Mouse (Mus musculus): Measurements from ENCODE around the gene Hoxc4. TPM values are rescaled to one million over a fixed set of nuclear protein-coding genes. Genes with fewer than 3 reads are reported as not detected.

The Hoxc4 gene
- total RNA-seq (2023), result not detected

GRCm38 (mm10) chr15:103018636-103019035 is at the start of gene Hoxc4:
TSS of gene Hoxc4 (plus strand) at chr15:103018934.

GRCm38 (mm10) chr15:102976171-102976570 is 42.6 kb upstream of the Hoxc4 start, which contains the start of gene Hoxc9:
TSS of gene Hoxc9 (plus strand) at chr15:102976439.

GRCm38 (mm10) chr15:102990461-102991397 is 28.0 kb upstream of the Hoxc4 start, which contains the start of gene Hoxc8:
TSS of gene Hoxc8 (plus strand) at chr15:102990607.

GRCm38 (mm10) chr15:102997939-102998355 is 20.8 kb upstream of the Hoxc4 start, which contains the start of gene Hoxc6:
TSS of gene Hoxc6 (plus strand) at chr15:102998257.

Other genes starting within 250 kb of the Hoxc4 start
- not detected for gene Hoxc13, start 97.8 kb upstream of the Hoxc4 start, total RNA-seq (2023)
- not detected for gene Hoxc12, start 82.2 kb upstream of the Hoxc4 start, total RNA-seq (2023)
- gene Hoxc11, start 64.5 kb upstream of the Hoxc4 start, total RNA-seq (2023), result not detected
- gene Hoxc10, start 52.1 kb upstream of the Hoxc4 start, total RNA-seq (2023), result not detected
- not detected for gene Hoxc5, start 51.5 kb upstream of the Hoxc4 start, total RNA-seq (2023)
- gene Hoxc9, start 42.5 kb upstream of the Hoxc4 start, total RNA-seq (2023), result not detected
- gene Hoxc8, start 28.3 kb upstream of the Hoxc4 start, total RNA-seq (2023), result not detected
- not detected for gene Hoxc6, start 20.7 kb upstream of the Hoxc4 start, total RNA-seq (2023)
- gene Smug1, start 148.2 kb downstream of the Hoxc4 start, total RNA-seq (2023), result 10.8 TPM
- gene Cbx5, start 220.9 kb downstream of the Hoxc4 start, total RNA-seq (2023), result 19.2 TPM
- 567 TPM for gene Hnrnpa1, start 221.5 kb downstream of the Hoxc4 start, total RNA-seq (2023)
- gene Nfe2, start 239.5 kb downstream of the Hoxc4 start, total RNA-seq (2023), result 1.2 TPM

Data from CD4-positive naive resting alpha-beta T cell, adult 57 days (primary cell).